Mouse (Mus musculus) cerebral cortex, adult 2 months (tissue): Measurements from ENCODE around the gene Terb2.

Source experiments
- WGBS: fragments of 180-500 bp; shearing (Covaris S2); methylation state at CpG from one replicate; pipeline ENCODE4 v1.1.7; 2018; 5-methylcytosine and 5-hydroxymethylcytosine counted together

Terb2 gene

DNA sequence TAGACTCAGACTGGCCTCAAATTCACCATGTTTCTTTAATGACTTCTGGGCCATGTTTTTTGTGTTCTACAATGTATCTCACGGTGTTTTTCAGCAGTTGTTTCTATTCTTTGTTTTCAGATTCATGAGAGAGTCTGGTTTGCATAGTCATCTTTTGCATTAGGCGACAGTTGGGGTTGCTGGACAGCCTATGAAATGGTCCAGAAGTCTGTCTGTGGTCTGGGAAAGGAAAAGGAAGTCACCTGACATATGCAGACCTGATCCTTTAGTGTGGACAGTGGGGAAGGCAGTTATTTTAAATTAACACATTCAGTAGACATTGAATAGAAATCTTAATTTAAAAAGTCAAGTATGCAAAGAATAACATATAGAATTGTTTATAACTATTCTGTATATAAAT is 23.5 kb upstream of the Terb2 start:
- 85% methylated on average over 2 of the region's 2 CpGs for WGBS

DNA sequence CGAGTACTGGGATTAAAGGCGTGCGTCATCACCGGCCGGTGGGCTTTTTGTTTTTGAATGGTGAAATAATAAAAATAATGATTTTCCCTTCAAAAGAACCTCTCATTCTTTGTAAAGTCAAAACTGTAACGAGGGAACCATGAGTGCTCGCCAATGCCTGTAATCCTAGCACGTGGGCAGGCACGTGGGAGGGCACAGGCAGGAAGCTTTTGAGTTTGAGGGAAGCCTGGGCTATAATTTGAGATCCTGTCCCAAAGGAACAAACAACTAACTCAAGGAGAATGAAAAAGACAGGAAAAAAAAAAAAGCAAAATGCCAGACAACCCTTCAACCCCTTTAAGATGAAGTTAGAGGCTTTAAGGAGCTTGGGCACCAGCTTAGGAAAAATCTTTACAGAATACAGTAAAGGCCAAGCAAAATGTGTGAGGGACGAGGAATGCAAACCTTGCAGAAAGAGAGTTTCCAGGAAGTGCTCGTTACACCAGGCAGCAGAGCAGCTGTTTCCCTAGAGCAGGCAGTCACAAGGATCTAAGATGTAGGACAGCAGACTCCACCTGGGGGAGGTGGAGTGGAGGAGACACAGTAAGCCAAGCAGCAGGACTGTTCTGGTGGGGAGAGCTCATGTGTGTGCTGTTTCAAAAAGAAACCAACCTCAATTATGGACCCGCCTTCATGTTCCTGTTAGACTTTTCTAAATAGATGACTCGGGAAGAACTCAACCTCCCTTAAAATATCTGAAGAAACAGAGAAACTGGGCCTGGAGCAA is 22.5 kb upstream of the Terb2 start:
- 54% methylated on average over 13 of the region's 13 CpGs for WGBS

DNA sequence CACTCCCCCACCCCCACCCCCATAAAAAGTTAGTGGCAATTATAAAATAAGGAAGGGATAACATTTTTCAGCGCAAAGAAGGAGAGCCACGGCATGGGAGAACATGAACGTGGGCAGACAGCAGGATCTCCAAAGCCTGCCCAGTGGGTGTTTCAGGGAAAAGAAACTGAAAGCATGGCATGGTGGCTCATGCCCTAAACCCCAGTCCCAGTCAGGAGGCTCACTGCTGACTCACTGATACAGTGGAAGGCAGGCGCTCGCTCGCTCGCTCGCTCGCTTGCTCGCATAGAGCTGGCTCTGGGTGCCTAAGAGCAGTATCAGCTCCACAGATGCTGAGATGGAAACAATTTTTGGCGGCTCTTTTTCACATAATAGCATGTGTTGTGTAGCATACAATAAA is 21.8 kb upstream of the Terb2 start:
- 49% methylated on average over 11 of the region's 11 CpGs for WGBS

DNA sequence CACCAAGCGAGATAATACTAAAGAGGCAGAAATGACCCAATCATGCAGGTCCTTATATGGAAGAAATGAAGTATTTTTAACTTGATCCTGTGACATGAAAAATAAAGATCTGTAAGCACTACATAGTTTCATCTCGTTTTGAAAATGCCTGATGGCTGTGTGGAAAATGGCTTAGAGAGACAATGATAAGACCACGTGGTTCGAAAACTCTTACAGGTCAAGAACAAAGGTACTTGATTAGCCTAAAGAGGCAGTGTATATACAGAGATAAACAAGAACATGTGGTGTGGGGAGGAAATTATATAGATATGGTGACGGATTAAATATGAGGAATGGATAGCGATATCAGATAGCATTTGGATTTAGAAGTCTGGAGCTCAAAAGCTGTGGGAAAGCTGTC is 14.8 kb upstream of the Terb2 start:
- 90% methylated on average over 6 of the region's 6 CpGs for WGBS

DNA sequence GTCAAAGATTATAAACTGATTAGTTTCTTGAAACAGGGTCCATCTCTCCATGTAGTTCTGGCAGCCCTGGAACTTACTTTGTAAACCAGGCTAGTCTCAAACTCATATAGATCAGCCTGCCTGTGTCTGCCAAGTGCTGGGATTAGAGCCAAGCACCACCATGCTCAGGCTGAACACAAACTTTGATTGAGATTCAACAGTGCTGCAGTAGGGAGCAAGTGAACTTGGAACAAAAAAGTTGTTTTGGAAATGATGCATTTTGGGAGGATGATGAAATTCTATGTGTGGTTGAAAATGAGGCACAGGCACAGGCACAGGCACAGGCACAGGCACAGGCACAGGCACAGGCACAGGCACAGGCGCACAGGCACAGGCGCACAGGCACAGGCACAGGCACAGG is 13.9 kb upstream of the Terb2 start:
- WGBS, result 89% methylated on average over 2 of the region's 2 CpGs

DNA sequence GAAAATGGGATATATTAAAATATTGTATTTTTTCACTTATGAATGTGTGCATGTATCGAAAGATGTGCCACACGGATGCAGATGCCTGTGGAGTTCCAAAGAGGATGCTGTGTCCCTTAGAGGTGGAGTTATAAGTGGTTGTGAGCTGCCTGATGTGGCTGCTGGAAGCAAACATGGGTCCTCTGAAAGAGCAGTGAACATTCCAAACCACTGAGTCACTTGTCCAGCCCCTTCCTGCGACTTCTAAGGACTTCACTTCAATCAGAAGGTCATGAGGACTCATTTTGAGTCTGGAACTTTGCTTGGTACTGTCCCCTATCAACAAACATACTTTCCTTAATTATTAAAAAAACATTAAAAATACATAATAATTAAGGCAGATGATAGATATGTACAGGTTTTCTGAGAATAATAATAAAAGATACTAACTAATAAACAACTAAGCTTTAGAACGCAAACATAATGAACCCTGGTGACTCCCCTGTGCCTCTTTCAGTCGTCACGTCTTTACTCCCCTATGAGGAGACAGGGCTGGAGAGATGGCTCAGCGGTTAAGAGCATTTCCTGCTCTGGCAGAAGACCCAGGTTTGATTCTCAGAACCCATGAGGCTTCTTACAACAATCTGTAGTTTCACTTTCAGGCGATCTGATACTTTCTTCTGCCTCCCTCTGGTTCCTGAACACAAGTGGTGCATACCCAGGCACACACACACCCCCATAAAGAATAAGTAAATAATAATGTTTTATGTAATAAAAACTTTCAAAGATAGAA is 5.8 kb upstream of the Terb2 start:
- WGBS, result 79% methylated on average over 8 of the region's 8 CpGs

DNA sequence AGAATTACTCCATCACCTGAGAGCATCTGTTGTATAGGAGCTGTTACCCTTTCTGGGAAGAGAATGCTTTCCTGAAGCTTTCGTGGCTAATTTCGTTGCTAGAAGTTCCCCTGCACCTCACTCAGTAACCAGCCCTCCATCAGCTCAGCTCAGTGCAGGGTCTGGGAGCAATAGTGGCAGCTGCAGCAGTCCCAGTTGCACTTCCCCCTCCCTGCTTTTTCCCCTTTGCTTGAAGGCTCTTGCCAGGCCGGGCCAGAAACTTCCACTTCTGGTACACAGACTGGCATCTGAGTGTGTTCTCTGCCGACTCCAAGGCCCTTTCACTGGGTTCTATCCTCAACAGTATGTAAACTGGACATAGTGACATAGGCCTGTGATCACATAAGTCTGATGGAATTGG is 986 bp upstream of the Terb2 start:
- 84% methylated on average over 4 of the region's 4 CpGs for WGBS

DNA sequence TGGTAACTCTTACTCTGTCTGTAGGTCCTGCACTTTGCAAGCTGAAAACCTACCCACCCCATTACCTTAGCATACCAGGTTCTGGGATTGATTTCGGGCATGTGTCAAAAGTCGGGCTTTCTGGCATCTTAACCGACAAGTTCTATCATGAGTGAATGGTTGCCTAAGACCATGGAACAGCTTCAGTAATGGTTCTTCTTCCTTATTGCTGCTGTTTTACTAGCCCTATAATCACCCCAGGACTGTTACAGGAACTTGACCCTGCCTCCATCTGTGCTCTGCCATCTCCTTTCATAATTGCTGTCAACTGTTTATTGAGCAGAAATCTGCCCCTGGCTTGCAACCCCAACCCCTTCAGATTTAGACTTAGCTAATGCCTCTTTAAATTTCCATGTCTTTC is 679 bp downstream of the Terb2 start:
- 98% methylated on average over 3 of the region's 3 CpGs for WGBS

DNA sequence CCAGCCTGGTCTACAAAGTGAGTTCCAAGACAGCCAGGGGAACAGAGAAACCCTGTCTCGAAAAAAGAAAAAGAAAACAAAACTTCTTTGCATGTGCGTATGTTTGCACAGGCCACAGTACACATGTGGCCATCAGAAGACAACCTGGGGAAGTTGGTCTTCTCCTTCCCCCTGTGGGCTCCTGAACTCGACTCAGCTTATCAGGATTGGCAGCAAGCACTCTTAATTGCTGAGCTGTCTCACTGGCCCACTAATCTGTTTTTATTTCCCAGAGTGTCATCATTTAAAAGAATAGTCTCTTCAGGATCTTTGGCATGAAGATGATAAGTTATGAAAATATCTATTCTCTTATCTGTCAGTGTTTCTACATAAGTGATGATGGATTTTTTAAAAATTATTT is 5.8 kb downstream of the Terb2 start:
- WGBS, result 87% methylated on average over 3 of the region's 3 CpGs

DNA sequence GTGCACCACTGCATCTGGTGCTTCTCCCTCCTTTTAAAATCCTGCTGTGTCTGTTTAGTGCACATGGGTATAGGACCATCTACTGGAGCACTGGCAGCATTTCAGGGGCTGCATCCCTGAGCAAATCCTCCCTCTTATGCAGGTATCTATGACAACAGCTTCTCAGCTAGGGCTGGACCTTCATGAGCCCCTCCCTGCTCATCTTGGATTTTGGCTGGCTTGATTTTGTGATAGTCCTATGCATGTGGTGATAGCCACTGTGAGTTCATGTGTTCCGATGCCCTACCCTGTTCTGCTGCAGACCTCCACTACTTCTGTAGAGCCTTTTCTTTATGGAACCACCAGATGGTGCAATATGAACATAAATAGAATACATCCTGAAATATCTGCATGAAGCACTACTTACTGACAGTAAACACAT is 8.4 kb downstream of the Terb2 start:
- WGBS, result 24% methylated on average over 1 of the region's 1 CpGs

DNA sequence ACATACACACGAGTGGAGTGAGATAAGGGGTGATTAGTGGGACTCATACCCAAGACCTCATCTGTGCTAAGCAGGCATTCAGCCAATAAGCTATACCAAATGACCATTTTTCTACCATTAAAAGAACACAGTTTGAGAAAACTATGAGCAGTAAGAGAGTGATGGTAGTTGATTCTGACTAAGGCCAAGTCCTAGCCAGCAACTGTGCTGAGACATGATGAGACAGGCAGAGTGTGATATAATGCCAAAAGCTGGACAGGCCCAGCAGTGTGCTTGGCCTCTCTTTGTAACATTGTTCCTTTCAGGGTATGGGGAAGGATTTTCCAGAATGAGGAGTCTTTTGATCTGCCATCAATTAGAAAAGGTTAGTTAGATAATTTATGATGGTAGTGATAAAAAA is 15.4 kb downstream of the Terb2 start:
- 97% methylated on average over 1 of the region's 1 CpGs for WGBS

DNA sequence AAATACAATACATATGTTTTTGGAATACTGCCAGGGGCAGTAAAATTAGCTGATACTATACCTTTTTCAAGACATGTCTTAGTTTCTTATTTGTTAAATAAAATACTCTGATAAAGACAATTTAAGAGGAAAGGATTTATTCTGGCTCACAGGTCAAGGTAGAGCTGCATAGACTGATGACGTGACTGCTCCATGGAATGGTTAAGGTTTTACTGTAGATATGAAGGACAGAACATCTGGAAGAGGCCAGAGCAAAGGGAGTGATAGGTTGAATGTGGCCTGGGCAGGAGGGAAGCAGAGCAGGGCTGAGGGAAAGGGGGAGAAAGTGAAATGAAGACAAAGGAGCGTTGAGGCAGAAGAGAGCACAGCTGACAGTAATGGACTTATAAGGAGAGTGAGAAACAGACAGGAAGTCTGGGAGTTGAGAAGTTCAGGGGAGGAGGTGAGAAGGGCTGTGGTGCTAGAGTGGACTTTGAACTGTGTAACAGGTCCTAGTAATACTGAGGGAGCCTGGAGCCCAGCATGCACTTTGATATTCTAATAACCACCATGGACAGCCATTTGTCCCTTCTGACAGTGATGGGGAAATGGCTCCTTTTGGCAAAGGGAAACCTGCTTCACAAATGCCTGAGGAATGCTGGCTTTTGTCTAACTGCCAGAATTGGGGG is 20.5 kb downstream of the Terb2 start:
- WGBS, result 85% methylated on average over 2 of the region's 2 CpGs

DNA sequence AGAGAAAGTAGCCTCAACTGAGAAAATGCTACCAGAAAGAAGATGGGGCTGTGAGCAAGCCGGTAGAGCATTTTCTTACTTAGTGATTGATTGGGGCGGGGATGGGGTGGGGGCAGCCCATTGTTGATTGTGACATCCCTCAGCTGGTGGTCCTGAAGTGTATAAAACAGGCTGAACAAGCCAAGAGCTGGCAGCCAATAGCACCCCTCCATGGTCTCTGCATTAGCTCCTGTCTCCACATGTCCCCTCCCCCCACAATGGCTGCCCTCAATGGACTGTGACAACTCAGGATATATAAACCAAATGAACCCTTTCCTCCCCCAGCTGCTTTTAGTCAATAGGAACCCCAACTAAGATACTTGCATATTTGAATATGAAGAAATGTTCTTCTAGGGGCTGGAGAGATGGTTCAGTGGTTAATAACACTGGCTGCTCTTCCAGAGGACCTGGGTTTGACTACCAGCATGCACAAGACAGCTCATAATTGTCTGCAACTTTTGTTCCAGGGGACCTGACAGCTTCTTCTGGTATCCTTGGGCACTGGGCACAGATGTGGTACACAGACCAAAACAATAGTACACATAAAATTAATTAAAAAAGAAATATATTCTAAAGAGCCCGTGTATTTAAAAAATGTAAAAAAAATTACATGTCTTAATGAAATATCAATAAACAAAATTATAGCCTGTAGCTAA is 24.6 kb downstream of the Terb2 start:
- WGBS, result 74% methylated on average over 3 of the region's 3 CpGs

DNA sequence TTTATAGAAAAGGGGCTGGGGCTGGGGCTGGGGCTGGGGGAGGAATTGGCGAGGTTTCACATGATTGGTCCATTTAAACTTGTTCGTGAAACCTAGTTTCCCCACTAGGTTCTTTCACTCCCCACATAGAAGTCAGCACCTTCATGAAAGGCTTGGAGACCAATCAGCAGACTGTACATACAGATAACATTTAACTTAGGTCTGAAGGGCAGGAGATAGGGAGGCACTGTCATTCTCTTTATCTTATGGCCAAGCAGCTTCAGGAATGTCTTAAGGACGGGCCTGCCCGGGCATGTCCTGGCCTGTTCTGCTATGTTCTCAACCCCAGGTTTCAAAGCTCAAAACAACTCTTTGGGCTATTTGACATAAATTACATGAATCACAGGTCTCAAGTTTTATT is 31.0 kb downstream of the Terb2 start:
- WGBS, result 98% methylated on average over 4 of the region's 4 CpGs

DNA sequence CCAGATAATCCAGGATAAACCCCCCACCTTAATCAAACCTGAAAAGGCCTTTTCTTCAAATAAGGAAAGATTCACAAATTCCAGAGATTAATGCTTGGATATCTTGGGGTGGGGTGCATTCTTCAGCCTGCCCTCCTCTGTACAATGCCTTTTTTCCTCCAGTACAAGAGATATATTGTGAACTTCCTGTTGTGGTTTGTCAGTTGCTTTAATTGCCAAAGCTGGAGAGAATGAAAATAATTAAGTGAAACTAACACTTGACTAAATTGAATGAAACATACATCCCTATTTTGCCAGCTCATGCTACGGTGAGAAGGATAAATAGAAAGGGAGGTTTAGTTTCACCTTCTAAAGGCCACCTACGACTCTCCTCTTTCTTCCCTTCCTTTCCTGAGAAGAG is 32.2 kb downstream of the Terb2 start:
- WGBS, result 80% methylated on average over 2 of the region's 2 CpGs

DNA sequence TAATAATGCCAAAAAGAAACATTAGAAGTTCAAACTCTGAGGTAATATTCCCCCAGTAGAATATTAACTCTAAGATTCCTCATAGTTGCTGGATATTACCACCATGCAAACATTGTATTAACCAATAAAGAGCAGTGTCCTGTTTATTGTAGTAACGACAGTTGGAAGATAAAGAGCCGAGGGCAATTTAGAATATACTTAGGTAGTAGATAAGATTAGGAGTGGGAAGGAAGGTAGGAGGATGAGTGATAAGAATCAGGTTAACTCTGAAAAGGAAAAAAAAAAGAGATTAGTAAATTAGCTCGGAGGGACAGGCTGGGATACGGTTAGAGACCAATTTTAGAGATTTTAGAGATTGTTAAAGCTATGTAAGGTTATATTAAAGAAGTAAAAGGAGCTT is 35.3 kb downstream of the Terb2 start:
- WGBS, result 85% methylated on average over 4 of the region's 4 CpGs

DNA sequence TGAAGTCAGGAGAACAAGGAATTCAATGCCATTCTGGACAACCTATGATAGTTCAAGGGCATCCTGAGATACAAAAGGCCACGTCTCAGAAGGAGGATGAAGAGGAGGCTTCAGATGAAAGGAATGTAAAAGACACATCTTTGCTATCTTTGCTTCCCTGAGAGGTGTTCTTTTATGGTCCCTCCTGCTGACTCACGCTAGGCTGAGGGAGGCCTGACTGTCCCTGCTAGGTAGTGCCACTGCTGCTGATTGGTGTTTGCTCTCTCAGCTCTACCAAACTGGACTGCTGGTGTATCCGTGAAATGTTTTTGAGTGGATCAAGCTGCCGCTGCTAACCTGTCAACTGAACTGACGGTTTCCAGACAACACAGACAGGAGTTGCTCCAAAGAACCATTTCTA is 35.7 kb downstream of the Terb2 start:
- WGBS, result 82% methylated on average over 5 of the region's 5 CpGs

DNA sequence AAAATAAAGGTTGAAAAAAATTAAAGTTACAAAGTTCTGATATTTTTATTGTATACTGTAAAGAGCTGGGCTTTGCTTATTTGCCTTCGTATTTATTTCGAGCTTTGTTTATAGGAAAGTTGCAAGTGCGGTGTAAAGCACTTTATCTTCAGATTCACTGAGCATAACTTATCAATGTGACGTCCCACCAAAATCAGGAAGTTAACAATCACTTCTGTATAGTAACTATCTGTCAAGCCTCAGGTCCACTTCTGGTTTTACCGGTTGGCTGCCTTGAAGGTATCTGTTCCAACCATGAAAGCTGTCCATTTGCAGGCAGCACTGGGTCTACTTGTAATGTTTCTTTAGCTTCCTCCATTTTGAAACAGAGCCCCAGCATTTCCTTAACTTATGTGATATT is 36.2 kb downstream of the Terb2 start:
- WGBS, result 94% methylated on average over 5 of the region's 5 CpGs

DNA sequence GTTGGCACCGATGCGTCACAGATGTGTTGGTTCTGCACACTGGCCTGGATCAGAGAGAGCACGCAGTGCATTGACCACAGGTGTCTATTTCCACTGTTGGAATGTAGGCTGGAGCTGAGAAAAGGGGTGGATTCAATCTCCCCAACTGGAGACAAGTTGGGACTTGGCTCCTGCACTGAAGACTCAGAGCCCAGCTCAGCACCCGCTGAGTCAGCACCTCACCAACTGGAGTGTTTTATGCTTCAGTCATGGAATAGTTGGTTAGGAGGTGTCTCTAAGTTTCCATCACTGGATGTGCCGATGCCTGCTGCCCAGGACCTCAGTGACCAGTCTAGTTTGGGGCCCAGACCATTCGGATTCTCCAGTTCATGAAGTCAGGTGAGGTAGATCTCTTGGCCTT is 44.3 kb downstream of the Terb2 start:
- 83% methylated on average over 6 of the region's 6 CpGs for WGBS

DNA sequence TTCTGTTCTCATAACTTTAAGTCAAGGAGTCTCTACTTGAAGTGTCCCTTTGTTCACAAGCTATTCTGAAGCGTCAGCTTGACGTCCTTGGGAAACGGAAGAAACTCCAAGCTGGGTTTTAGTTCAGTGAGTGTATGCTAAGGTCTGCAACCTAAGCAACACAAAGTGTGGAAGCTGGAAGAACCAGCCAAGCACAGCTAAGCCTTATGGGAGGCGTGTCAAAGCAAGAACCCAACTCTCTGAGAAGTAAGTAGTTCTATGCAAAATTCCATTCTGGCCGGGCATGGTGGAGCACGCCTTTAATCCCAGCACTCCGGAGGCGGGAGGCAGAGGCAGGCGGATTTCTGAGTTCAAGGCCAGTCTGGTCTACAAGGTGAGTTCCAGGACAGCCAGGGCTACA is 45.5 kb downstream of the Terb2 start:
- 93% methylated on average over 9 of the region's 9 CpGs for WGBS

DNA sequence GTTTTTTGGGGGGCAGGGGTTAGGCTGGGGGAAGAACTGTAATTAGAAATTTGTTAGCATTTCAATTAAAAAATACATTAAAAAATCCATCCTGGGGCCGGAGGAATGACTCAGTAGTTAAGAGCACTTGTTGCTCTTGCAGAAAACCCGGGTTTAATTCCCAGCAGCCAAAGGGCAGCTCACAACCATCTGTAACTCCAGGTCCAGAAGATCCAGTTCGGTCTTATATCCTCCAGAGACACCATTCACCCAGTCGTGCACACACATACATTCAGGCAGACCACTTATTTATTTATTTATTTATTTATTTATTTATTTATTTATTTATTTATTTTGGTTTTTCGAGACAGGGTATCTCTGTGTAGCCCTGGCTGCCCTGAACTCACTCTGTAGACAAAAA is 47.3 kb downstream of the Terb2 start:
- WGBS, result 59% methylated on average over 5 of the region's 5 CpGs
